Mouse (Mus musculus): ENCODE measurements around the gene Ift140. TPM values are rescaled to one million over a fixed set of nuclear protein-coding genes. Genes with fewer than 3 reads are reported as not detected.

Gene Ift140
- polyA plus RNA-seq, 1 experiment from 2014 or later, result 13.9 TPM

DNA sequence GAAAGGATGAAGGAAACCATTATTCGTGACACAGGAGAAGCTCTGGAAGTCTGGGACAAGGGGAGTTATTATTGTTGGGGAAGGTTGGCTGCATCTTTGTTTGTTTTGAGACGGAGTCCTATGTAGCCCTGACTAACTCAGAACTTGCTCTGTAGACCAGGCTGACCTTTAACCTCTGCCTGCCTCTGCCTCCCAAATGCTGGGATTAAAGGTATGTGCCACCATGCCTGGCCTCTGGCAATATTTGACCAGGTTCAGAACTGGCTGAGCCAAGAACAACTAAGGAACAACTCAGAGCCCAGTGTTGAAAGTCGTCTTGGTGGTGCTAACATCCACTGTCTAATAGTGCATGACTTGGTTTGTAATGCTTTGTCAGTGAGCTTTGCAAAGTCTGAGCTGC lies 49.3 kb downstream of the Ift140 start:
- Histone ChIP-seq H3K9ac (ENCODE audit: low read depth, low read length) (no peak overlapping the region), H3K27ac (replicated peaks; ENCODE audit: low read depth, low read length) (no peak overlapping the region), H3K36me3 (ENCODE audit: control insufficient read depth, insufficient read depth, low read length) (peaks cover 25% of the 10 kb centered on the region; the same call in 1 of the 2 replicates), H3K4me2 (ENCODE audit: low read depth, low read length) (no peak overlapping the region), H3K4me3 (ENCODE audit: low read depth, low read length) (no peak overlapping the region), H3K27me3 (replicated peaks; ENCODE audit: control insufficient read depth, insufficient read depth, low read length) (no peaks in the 10 kb centered on the region), H3K9me3 (ENCODE audit: control insufficient read depth, low read length) (no peaks in the 10 kb centered on the region), H3K4me1 (ENCODE audit: control insufficient read depth, insufficient read depth, low read length) (no peaks in the 10 kb centered on the region)
- DNase-seq (ENCODE audit: low spot score) (no peak), ATAC-seq (ENCODE audit: low read depth) (no peak)
- WGBS, result 80% methylated on average over 3 of the region's 3 CpGs

DNA sequence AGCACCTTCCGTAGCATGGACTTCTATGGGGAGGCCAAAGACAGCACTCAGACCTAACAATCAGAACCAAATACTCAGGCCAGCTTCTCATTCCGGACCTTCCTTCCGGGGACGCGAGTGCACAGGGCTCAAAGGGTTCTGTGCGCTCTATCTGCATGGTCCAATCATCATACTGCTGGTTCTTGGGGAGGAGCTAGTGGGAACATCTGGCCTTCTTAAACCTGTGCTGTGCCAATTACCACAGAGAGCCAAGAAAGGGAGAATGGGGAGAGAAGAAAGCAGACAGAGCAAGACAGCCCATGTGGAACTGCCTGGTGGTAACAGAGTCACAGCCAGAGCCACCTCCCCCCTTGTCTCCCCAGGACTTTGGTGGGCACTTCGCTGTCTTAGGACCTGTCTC lies 50.7 kb downstream of the Ift140 start:
- WGBS, result 91% methylated on average over 7 of the region's 7 CpGs
- Histone ChIP-seq H3K4me2 (ENCODE audit: low read depth, low read length) (no peak overlapping the region), H3K36me3 (ENCODE audit: control insufficient read depth, insufficient read depth, low read length) (peaks cover 20% of the 10 kb centered on the region; the same call in 1 of the 2 replicates), H3K9me3 (ENCODE audit: control insufficient read depth, low read length) (no peaks in the 10 kb centered on the region), H3K4me3 (ENCODE audit: low read depth, low read length) (no peak overlapping the region), H3K4me1 (ENCODE audit: control insufficient read depth, insufficient read depth, low read length) (no peaks in the 10 kb centered on the region), H3K9ac (ENCODE audit: low read depth, low read length) (no peak overlapping the region), H3K27ac (replicated peaks; ENCODE audit: low read depth, low read length) (no peak overlapping the region; the same call in 1 of the 2 replicates), H3K27me3 (replicated peaks; ENCODE audit: control insufficient read depth, insufficient read depth, low read length) (no peaks in the 10 kb centered on the region)
- DNase-seq (ENCODE audit: low spot score) (no peak), ATAC-seq (ENCODE audit: low read depth) (no peak)

DNA sequence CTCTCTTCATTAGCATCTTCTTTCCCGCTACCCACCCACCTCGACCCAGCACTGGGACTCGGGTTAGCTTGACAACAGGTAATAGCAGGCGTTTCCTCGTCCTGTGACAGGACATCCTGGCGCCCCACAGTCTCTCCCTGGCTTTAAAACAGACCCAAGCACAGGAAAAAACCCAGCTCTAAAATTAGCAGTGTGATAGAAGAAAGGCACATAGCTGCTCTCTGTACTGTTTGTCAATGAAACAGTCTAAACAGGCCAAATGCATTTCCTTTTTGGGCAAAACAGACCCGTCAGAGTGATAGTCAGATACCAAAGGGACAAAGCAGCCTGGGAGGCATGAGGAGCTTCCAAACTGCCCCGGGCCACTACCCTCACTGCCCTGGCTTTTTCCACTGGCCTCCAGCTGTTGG lies 51.6 kb downstream of the Ift140 start:
- Histone ChIP-seq H3K4me2 (ENCODE audit: low read depth, low read length) (no peak overlapping the region), H3K4me1 (ENCODE audit: control insufficient read depth, insufficient read depth, low read length) (no peaks in the 10 kb centered on the region), H3K9me3 (ENCODE audit: control insufficient read depth, low read length) (no peaks in the 10 kb centered on the region), H3K27me3 (replicated peaks; ENCODE audit: control insufficient read depth, insufficient read depth, low read length) (no peaks in the 10 kb centered on the region), H3K36me3 (ENCODE audit: control insufficient read depth, insufficient read depth, low read length) (0 out of 2 replicates have a peak, but pooled peaks cover 12% of the 10 kb centered on the region), H3K4me3 (ENCODE audit: low read depth, low read length) (no peak overlapping the region), H3K9ac (ENCODE audit: low read depth, low read length) (no peak overlapping the region), H3K27ac (replicated peaks; ENCODE audit: low read depth, low read length) (peak overlapping the region; percentile 24; the same call in 1 of the 2 replicates)
- no peak for ATAC-seq (ENCODE audit: low read depth)
- WGBS, result 68% methylated on average over 8 of the region's 8 CpGs
- DNase-seq (ENCODE audit: low spot score), result no peak

DNA sequence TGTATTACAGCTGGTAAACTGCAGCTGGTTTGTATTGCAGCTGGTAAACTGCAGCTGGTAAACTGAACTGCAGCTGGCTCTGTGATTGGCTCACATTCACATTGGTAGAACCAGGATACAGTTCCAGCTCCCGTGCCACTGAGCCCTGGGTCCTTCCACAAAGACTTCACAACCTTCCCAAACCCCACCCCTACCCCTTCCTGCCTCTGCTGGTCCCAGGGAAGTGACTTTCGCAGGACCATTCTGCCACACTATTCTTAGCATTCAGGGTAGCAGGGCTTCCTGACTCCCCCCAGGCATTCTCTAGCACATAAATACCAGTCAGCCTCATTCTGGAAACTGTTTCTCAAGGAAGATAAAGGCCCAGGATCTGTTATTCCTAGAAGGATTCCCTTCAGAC lies 52.8 kb downstream of the Ift140 start:
- H3K27me3 ChIP-seq (replicated peaks; ENCODE audit: control insufficient read depth, insufficient read depth, low read length), result no peaks in the 10 kb centered on the region
- ATAC-seq (ENCODE audit: low read depth), result no peak
- H3K9ac ChIP-seq (ENCODE audit: low read depth, low read length), result no peak overlapping the region
- H3K4me2 ChIP-seq (ENCODE audit: low read depth, low read length), result no peak overlapping the region
- no peaks in the 10 kb centered on the region for H3K9me3 ChIP-seq (ENCODE audit: control insufficient read depth, low read length)
- H3K4me3 ChIP-seq (ENCODE audit: low read depth, low read length), result no peak overlapping the region
- no peaks in the 10 kb centered on the region for H3K4me1 ChIP-seq (ENCODE audit: control insufficient read depth, insufficient read depth, low read length)
- H3K27ac ChIP-seq (replicated peaks; ENCODE audit: low read depth, low read length), result peak overlapping the region; percentile 24; the same call in 1 of the 2 replicates
- 0 out of 2 replicates have a peak, but pooled peaks cover 17% of the 10 kb centered on the region for H3K36me3 ChIP-seq (ENCODE audit: control insufficient read depth, insufficient read depth, low read length)
- 45% methylated on average over 2 of the region's 2 CpGs for WGBS
- DNase-seq (ENCODE audit: low spot score), result no peak

DNA sequence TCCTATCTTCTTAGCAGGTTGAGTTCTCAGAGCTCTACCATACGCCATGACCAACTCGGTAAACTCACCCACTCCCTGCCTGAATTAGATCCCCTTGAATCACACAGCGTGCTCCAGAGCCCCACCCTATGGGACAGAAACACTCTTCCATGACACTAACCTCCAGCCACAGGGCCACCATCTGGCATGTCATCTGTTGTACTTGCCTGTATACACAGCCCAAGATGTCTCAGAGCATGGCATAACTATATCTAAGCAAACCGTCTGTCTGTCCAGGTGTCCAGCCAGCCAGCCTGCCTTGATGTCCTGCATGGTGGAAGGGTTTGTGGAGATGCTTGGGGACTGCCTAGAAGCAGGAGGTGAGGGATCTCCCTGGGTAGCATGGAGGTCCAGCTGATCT lies 61.0 kb downstream of the Ift140 start:
- no peaks in the 10 kb centered on the region for H3K27me3 ChIP-seq (replicated peaks; ENCODE audit: control insufficient read depth, insufficient read depth, low read length)
- ATAC-seq (ENCODE audit: low read depth) (no peak), DNase-seq (ENCODE audit: low spot score) (no peak)
- H3K36me3 ChIP-seq (ENCODE audit: control insufficient read depth, insufficient read depth, low read length), result 0 out of 2 replicates have a peak, but pooled peaks cover 7% of the 10 kb centered on the region
- peaks cover 29% of the 10 kb centered on the region for H3K4me1 ChIP-seq (ENCODE audit: control insufficient read depth, insufficient read depth, low read length)
- WGBS, result 94% methylated on average over 4 of the region's 4 CpGs
- no peaks in the 10 kb centered on the region for H3K9me3 ChIP-seq (ENCODE audit: control insufficient read depth, low read length)
- no peak overlapping the region for H3K9ac ChIP-seq (ENCODE audit: low read depth, low read length)
- H3K4me2 ChIP-seq (ENCODE audit: low read depth, low read length), result peak overlapping the region; percentile 1; the same call in 1 of the 2 replicates
- no peak overlapping the region for H3K27ac ChIP-seq (replicated peaks; ENCODE audit: low read depth, low read length)
- H3K4me3 ChIP-seq (ENCODE audit: low read depth, low read length), result no peak overlapping the region

DNA sequence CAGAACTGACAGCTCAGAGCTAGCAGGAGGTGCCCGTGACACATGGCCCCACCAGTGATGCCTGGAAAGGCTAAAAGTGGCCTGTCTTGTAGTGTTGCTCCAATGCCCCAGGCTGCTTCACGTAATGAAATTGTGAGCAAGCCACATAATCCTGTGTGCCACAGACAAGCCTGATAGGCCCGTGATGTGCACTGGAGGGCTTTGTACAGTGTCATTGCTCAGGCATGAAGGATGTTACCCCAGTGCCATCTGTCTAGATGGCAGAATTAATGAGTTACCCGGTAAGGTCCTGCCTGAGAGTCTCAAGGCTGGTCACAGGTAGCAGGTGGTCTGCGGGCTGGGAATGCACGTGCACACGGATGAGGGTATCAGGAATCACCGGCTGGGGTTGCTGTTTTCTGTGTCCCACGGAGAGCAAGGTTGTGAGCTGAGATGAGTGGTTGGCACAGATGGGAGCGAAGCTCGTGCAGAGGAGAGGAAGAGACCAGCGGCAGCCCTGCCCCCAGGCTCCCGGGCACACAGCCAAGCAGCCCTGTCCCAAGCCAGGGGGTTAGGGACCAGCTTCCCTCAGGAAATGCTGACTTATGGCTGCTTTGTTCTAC lies 62.0 kb downstream of the Ift140 start:
- 49% methylated on average over 13 of the region's 13 CpGs for WGBS
- Histone ChIP-seq H3K4me1 (ENCODE audit: control insufficient read depth, insufficient read depth, low read length) (peaks cover 36% of the 10 kb centered on the region), H3K4me2 (ENCODE audit: low read depth, low read length) (peak overlapping the region; percentile 35), H3K9ac (ENCODE audit: low read depth, low read length) (no peak overlapping the region), H3K36me3 (ENCODE audit: control insufficient read depth, insufficient read depth, low read length) (0 out of 2 replicates have a peak, but pooled peaks cover 2% of the 10 kb centered on the region), H3K27me3 (replicated peaks; ENCODE audit: control insufficient read depth, insufficient read depth, low read length) (no peaks in the 10 kb centered on the region), H3K4me3 (ENCODE audit: low read depth, low read length) (no peak overlapping the region), H3K27ac (replicated peaks; ENCODE audit: low read depth, low read length) (peak overlapping the region; percentile 75; the same call in 1 of the 2 replicates), H3K9me3 (ENCODE audit: control insufficient read depth, low read length) (no peaks in the 10 kb centered on the region)
- peak; percentile 75 for DNase-seq (ENCODE audit: low spot score)
- peak; percentile 41; the same call in 1 of the 2 replicates for ATAC-seq (ENCODE audit: low read depth)

DNA sequence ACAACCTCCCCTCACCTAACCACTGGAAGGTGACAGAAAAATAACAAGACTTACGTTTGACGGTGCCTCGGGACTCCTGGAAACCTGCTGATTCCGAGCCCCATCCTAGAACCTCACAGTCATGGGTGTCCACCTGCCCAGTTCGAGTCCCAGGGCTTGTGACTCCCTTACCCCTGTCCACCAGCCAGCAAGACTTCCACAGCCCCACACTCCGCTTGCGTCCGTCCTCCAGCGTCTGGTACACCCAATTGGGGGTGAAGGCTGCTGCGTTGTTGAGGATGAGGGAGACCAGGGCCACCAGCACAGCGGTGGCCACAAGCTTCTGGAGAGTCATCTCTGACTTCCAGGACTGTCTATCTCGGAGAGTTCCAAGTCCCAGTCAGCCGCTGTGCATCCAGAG lies 64.3 kb downstream of the Ift140 start:
- DNase-seq (ENCODE audit: low spot score) (no peak), ATAC-seq (ENCODE audit: low read depth) (no peak)
- Histone ChIP-seq H3K27me3 (replicated peaks; ENCODE audit: control insufficient read depth, insufficient read depth, low read length) (no peaks in the 10 kb centered on the region), H3K9ac (ENCODE audit: low read depth, low read length) (peak overlapping the region; percentile 55), H3K36me3 (ENCODE audit: control insufficient read depth, insufficient read depth, low read length) (no peaks in the 10 kb centered on the region), H3K4me2 (ENCODE audit: low read depth, low read length) (peak overlapping the region; percentile 35), H3K4me3 (ENCODE audit: low read depth, low read length) (peak overlapping the region; percentile 27), H3K9me3 (ENCODE audit: control insufficient read depth, low read length) (no peaks in the 10 kb centered on the region), H3K4me1 (ENCODE audit: control insufficient read depth, insufficient read depth, low read length) (peaks cover 55% of the 10 kb centered on the region), H3K27ac (replicated peaks; ENCODE audit: low read depth, low read length) (peak overlapping the region; percentile 98)
- WGBS, result 88% methylated on average over 13 of the region's 13 CpGs

DNA sequence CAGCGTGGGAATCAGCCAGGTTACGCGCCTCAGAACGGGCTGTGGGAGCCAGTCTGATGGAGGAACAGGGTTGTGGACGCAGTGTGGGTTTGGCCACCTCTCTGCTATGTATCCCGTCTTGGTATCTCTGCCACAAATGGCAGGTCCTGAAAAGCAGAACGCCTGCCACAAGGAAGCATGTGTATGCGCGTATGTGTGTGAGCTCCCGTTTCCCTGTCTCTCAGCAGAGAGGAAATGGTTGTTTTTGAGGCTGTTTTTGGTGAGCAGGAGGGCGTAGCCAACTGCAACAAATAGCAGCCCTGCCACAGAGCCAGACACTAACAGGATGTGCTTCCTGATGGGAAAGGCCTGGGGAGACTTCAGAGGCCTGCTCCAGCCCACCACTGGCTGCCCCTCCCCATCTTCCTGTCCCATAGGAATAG lies 65.1 kb downstream of the Ift140 start:
- H3K36me3 ChIP-seq (ENCODE audit: control insufficient read depth, insufficient read depth, low read length), result no peaks in the 10 kb centered on the region
- H3K4me1 ChIP-seq (ENCODE audit: control insufficient read depth, insufficient read depth, low read length), result peaks cover 55% of the 10 kb centered on the region
- ATAC-seq (ENCODE audit: low read depth) (peak; percentile 13; the same call in 1 of the 2 replicates), DNase-seq (ENCODE audit: low spot score) (peak; percentile 84)
- no peaks in the 10 kb centered on the region for H3K27me3 ChIP-seq (replicated peaks; ENCODE audit: control insufficient read depth, insufficient read depth, low read length)
- peak overlapping the region; percentile 55; the same call in 1 of the 2 replicates for H3K9ac ChIP-seq (ENCODE audit: low read depth, low read length)
- no peaks in the 10 kb centered on the region for H3K9me3 ChIP-seq (ENCODE audit: control insufficient read depth, low read length)
- peak overlapping the region; percentile 98 for H3K27ac ChIP-seq (replicated peaks; ENCODE audit: low read depth, low read length)
- H3K4me3 ChIP-seq (ENCODE audit: low read depth, low read length), result peak overlapping the region; percentile 27
- 52% methylated on average over 11 of the region's 11 CpGs for WGBS
- H3K4me2 ChIP-seq (ENCODE audit: low read depth, low read length), result peak overlapping the region; percentile 35
